Mouse (Mus musculus): ENCODE data around the gene Vmn1r55. TPM values are rescaled to one million over a fixed set of nuclear protein-coding genes. Genes with fewer than 3 reads are reported as not detected.

Gene Vmn1r55
- not detected for polyA plus RNA-seq (2014; fragmentation: Illumina TruSeq; extraction: RNeasy Lipid Tissue Mini Kit (QIAGEN cat#74804))

GRCm38 (mm10) chr7:5149570-5149969 is at the start of gene Vmn1r55:
TSS of gene Vmn1r55 (minus strand) at chr7:5149670.

GRCm38 (mm10) chr7:5196647-5197046 is 47.2 kb upstream of the Vmn1r55 start, which contains the start of gene Vmn1r56:
TSS of gene Vmn1r56 (minus strand) at chr7:5196747.

GRCm38 (mm10) chr7:5125549-5126406 is 23.7 kb downstream of the Vmn1r55 start, which contains the start of gene Rasl2-9:
TSS of gene Rasl2-9 (minus strand) at chr7:5125950.

GRCm38 (mm10) chr7:5116850-5117249 is 32.6 kb downstream of the Vmn1r55 start, which contains the start of gene Rfpl4:
TSS of gene Rfpl4 (minus strand) at chr7:5116950.

GRCm38 (mm10) chr7:5080010-5080751 is 69.3 kb downstream of the Vmn1r55 start, which contains the start of gene Epn1:
TSS of gene Epn1 (plus strand) at chr7:5080235.

Other genes starting within 250 kb of the Vmn1r55 start
- gene Gm36210, start 243.2 kb downstream of the Vmn1r55 start, polyA plus RNA-seq (2014; fragmentation: Illumina TruSeq; extraction: RNeasy Lipid Tissue Mini Kit (QIAGEN cat#74804)): not detected
- not detected for gene Zfp628, start 234.5 kb downstream of the Vmn1r55 start, polyA plus RNA-seq (2014; fragmentation: Illumina TruSeq; extraction: RNeasy Lipid Tissue Mini Kit (QIAGEN cat#74804))
- gene Nat14, start 227.6 kb downstream of the Vmn1r55 start, polyA plus RNA-seq (2014; fragmentation: Illumina TruSeq; extraction: RNeasy Lipid Tissue Mini Kit (QIAGEN cat#74804)): 0.57 TPM
- 0.14 TPM for gene Ssc5d, start 223.9 kb downstream of the Vmn1r55 start, polyA plus RNA-seq (2014; fragmentation: Illumina TruSeq; extraction: RNeasy Lipid Tissue Mini Kit (QIAGEN cat#74804))
- gene Sbk2, start 185.3 kb downstream of the Vmn1r55 start, polyA plus RNA-seq (2014; fragmentation: Illumina TruSeq; extraction: RNeasy Lipid Tissue Mini Kit (QIAGEN cat#74804)): 0.40 TPM
- 0.51 TPM for gene Sbk3, start 178.5 kb downstream of the Vmn1r55 start, polyA plus RNA-seq (2014; fragmentation: Illumina TruSeq; extraction: RNeasy Lipid Tissue Mini Kit (QIAGEN cat#74804))
- gene Zfp579, start 153.5 kb downstream of the Vmn1r55 start, polyA plus RNA-seq (2014; fragmentation: Illumina TruSeq; extraction: RNeasy Lipid Tissue Mini Kit (QIAGEN cat#74804)): 16.0 TPM
- not detected for gene Zfp524, start 135.3 kb downstream of the Vmn1r55 start, polyA plus RNA-seq (2014; fragmentation: Illumina TruSeq; extraction: RNeasy Lipid Tissue Mini Kit (QIAGEN cat#74804))
- gene Fiz1, start 135.0 kb downstream of the Vmn1r55 start, polyA plus RNA-seq (2014; fragmentation: Illumina TruSeq; extraction: RNeasy Lipid Tissue Mini Kit (QIAGEN cat#74804)): 22.1 TPM
- not detected for gene Gm44973, start 134.2 kb downstream of the Vmn1r55 start, polyA plus RNA-seq (2014; fragmentation: Illumina TruSeq; extraction: RNeasy Lipid Tissue Mini Kit (QIAGEN cat#74804))
- 5.3 TPM for gene Zfp865, start 129.3 kb downstream of the Vmn1r55 start, polyA plus RNA-seq (2014; fragmentation: Illumina TruSeq; extraction: RNeasy Lipid Tissue Mini Kit (QIAGEN cat#74804))
- gene Ccdc106, start 129.1 kb downstream of the Vmn1r55 start, polyA plus RNA-seq (2014; fragmentation: Illumina TruSeq; extraction: RNeasy Lipid Tissue Mini Kit (QIAGEN cat#74804)): not detected
- 3.3 TPM for gene 4632433K11Rik, start 115.6 kb downstream of the Vmn1r55 start, polyA plus RNA-seq (2014; fragmentation: Illumina TruSeq; extraction: RNeasy Lipid Tissue Mini Kit (QIAGEN cat#74804))
- gene Zfp784, start 111.2 kb downstream of the Vmn1r55 start, polyA plus RNA-seq (2014; fragmentation: Illumina TruSeq; extraction: RNeasy Lipid Tissue Mini Kit (QIAGEN cat#74804)): 4.2 TPM
- gene Zfp580, start 98.1 kb downstream of the Vmn1r55 start, polyA plus RNA-seq (2014; fragmentation: Illumina TruSeq; extraction: RNeasy Lipid Tissue Mini Kit (QIAGEN cat#74804)): 2.1 TPM
- gene U2af2, start 87.5 kb downstream of the Vmn1r55 start, polyA plus RNA-seq (2014; fragmentation: Illumina TruSeq; extraction: RNeasy Lipid Tissue Mini Kit (QIAGEN cat#74804)): 9.1 TPM
- 1.4 TPM for gene Epn1, start 69.4 kb downstream of the Vmn1r55 start, polyA plus RNA-seq (2014; fragmentation: Illumina TruSeq; extraction: RNeasy Lipid Tissue Mini Kit (QIAGEN cat#74804))
- gene Rfpl4, start 32.7 kb downstream of the Vmn1r55 start, polyA plus RNA-seq (2014; fragmentation: Illumina TruSeq; extraction: RNeasy Lipid Tissue Mini Kit (QIAGEN cat#74804)): 45.2 TPM
- gene Rasl2-9, start 23.7 kb downstream of the Vmn1r55 start, polyA plus RNA-seq (2014; fragmentation: Illumina TruSeq; extraction: RNeasy Lipid Tissue Mini Kit (QIAGEN cat#74804)): not detected
- gene Vmn1r56, start 47.1 kb upstream of the Vmn1r55 start, polyA plus RNA-seq (2014; fragmentation: Illumina TruSeq; extraction: RNeasy Lipid Tissue Mini Kit (QIAGEN cat#74804)): not detected
- gene Vmn1r57, start 68.8 kb upstream of the Vmn1r55 start, polyA plus RNA-seq (2014; fragmentation: Illumina TruSeq; extraction: RNeasy Lipid Tissue Mini Kit (QIAGEN cat#74804)): not detected
- gene Gm5065, start 200.9 kb upstream of the Vmn1r55 start, polyA plus RNA-seq (2014; fragmentation: Illumina TruSeq; extraction: RNeasy Lipid Tissue Mini Kit (QIAGEN cat#74804)): 5.7 TPM
- gene Nlrp2, start 201.4 kb upstream of the Vmn1r55 start, polyA plus RNA-seq (2014; fragmentation: Illumina TruSeq; extraction: RNeasy Lipid Tissue Mini Kit (QIAGEN cat#74804)): 12.0 TPM